Mouse (Mus musculus) kidney, postnatal 4 days (tissue): ENCODE measurements around the gene Oas2.

Source experiments
- DNase-seq, 2 experiments: peaks; one replicate each; pipeline ENCODE4 v3.0.0; 2021; ENCODE audit warnings: mixed read lengths in 2 of 2

Oas2 gene

GRCm38 (mm10) chr5:120694695-120695074, 55.0 kb downstream of the Oas2 start:
- no peak for DNase-seq

- DNase-seq: no peak
Observed at GRCm38 (mm10) chr5:120693931-120694694, 55.5 kb downstream of the Oas2 start.

- DNase-seq: peak; percentile 62 to 75
Observed at GRCm38 (mm10) chr5:120692034-120692433, 57.6 kb downstream of the Oas2 start.

- DNase-seq: no peak
Observed at GRCm38 (mm10) chr5:120690417-120690816, 59.2 kb downstream of the Oas2 start.

- DNase-seq: no peak
Observed at GRCm38 (mm10) chr5:120688434-120688833, 61.2 kb downstream of the Oas2 start.

- DNase-seq: no peak
Observed at GRCm38 (mm10) chr5:120687897-120688296, 61.8 kb downstream of the Oas2 start.

- DNase-seq: no peak
Observed at GRCm38 (mm10) chr5:120687484-120687851, 62.2 kb downstream of the Oas2 start.

GRCm38 (mm10) chr5:120686749-120687483, 62.7 kb downstream of the Oas2 start:
- no peak for DNase-seq

- no peak for DNase-seq
Observed at GRCm38 (mm10) chr5:120685678-120686077, 64.0 kb downstream of the Oas2 start.

GRCm38 (mm10) chr5:120682982-120683771, 66.5 kb downstream of the Oas2 start:
- peak in 1 of 2 experiments; percentile 46 for DNase-seq

GRCm38 (mm10) chr5:120680918-120681317, 68.7 kb downstream of the Oas2 start:
- no peak for DNase-seq
